Mouse (Mus musculus) cortical plate, adult 2 months (tissue): ENCODE measurements around the gene Rfxank.

Source experiments
- CTCF ChIP-seq: fragments of 200-500 bp; IDR thresholded peaks from 2 replicates; pipeline ENCODE4 v1.5.1; 2011; ENCODE audit warnings: mild to moderate bottlenecking, control low read depth, low read length; ENCODE audit not compliant: insufficient read depth; ENCODE audit errors: extremely low read depth
- POLR2A ChIP-seq: fragments of 200-500 bp; IDR thresholded peaks from 2 replicates; pipeline ENCODE4 v1.6.1; 2011; ENCODE audit warnings: mild to moderate bottlenecking, low read length, control low read depth; ENCODE audit not compliant: insufficient read depth; ENCODE audit errors: extremely low read depth

- TF ChIP-seq CTCF (no peak), POLR2A (no peak)
These were observed 1.1 kb downstream of the Rfxank start for GRCm38 (mm10) chr8:70137890-70138289.
